Mouse (Mus musculus): ENCODE results near the gene Cd59a. TPM values are rescaled to one million over a fixed set of nuclear protein-coding genes. Genes with fewer than 3 reads are reported as not detected.

Gene Cd59a
- polyA plus RNA-seq, 1 experiment from 2014 or later, result 59.6 TPM

DNA sequence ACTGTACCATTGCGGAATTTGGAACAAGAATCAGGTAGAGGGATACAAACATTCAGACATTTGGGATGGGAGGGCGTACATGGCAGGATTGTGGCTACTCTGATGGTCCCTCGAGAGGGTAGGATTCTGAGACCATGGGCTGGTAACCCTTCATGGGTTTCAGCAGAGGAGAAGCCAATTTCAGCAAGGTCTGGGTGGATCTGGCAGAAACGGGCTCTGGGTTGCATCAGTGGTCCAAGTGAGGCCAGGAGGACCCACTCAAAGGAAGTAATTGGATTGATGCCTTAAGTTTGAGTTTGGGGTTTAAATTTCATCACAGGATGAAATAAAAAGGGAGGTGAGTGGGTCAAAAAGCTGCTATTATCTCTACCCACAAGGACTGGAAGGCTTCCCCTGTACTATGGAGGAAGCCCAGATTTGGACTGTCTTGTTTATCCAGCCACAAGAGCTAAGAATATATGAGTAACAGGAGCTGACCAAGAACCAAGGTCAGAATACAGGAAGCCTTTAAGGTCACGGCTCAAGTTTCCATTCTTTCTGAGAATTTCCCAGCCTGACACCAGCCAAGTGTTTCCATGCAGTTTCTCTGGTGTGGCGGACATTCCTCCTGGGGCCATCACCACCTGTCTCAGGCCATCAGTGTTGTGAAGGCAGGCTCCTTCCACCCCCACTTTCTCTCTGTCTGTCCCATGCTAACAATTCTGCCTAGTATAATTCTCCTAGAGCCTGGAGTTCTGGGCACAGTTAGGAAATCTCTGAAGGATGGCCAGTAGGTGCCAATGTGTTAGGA, 55.2 kb downstream of the Cd59a start:
- Histone ChIP-seq H3K4me2 (replicated peaks; ENCODE audit: low read depth) (no peak overlapping the region), H3K27ac (replicated peaks) (no peak overlapping the region), H3K4me3 (ENCODE audit: low read depth, low read length) (no peak overlapping the region), H3K9me3 (ENCODE audit: control insufficient read depth, low read length) (no peaks in the 10 kb centered on the region), H3K9ac (ENCODE audit: low read length) (no peak overlapping the region), H3K36me3 (ENCODE audit: control insufficient read depth, insufficient read depth, low read length) (no peaks in the 10 kb centered on the region), H3K27me3 (ENCODE audit: control insufficient read depth, insufficient read depth, low read length) (no peaks in the 10 kb centered on the region), H3K4me1 (replicated peaks; ENCODE audit: control insufficient read depth, insufficient read depth) (no peaks in the 10 kb centered on the region)
- ATAC-seq (ENCODE audit: low FRiP score, low TSS enrichment) (no peak), DNase-seq (ENCODE audit: low spot score) (no peak)
- TF ChIP-seq CTCF (IDR thresholded peaks at IDR 0.05; ENCODE audit: low read depth), result no peak
- no peak for TF ChIP-seq EP300 (optimal IDR thresholded peaks at IDR 0.05)
- 86% methylated on average over 6 of the region's 6 CpGs for WGBS

DNA sequence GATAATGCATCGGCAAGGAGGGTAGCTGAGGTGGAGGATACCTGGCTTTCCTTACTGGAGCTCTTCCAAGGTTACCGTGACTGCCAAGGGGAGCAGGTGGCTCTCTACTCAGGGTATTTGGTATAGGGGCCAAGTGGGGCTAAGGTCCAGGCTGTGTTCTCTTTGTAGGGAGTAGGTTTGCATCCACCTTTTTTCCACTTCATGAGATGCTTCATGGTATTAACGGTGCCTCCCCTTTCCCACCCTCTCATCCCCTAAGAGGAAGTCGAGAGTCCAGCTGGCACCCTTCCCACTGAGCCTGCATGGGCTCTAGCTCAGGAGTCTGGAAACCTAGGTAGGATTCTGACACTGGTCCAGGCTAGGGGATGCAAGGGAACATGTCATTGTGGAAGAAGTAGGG, 57.7 kb downstream of the Cd59a start:
- no peaks in the 10 kb centered on the region for H3K36me3 ChIP-seq (ENCODE audit: control insufficient read depth, insufficient read depth, low read length)
- no peaks in the 10 kb centered on the region for H3K27me3 ChIP-seq (ENCODE audit: control insufficient read depth, insufficient read depth, low read length)
- H3K4me2 ChIP-seq (replicated peaks; ENCODE audit: low read depth), result no peak overlapping the region
- H3K4me1 ChIP-seq (replicated peaks; ENCODE audit: control insufficient read depth, insufficient read depth), result no peaks in the 10 kb centered on the region
- DNase-seq (ENCODE audit: low spot score) (no peak), ATAC-seq (ENCODE audit: low FRiP score, low TSS enrichment) (no peak)
- H3K9me3 ChIP-seq (ENCODE audit: control insufficient read depth, low read length), result no peaks in the 10 kb centered on the region
- H3K27ac ChIP-seq (replicated peaks), result no peak overlapping the region
- 70% methylated on average over 4 of the region's 4 CpGs for WGBS
- no peak overlapping the region for H3K9ac ChIP-seq (ENCODE audit: low read length)
- TF ChIP-seq EP300 (optimal IDR thresholded peaks at IDR 0.05) (no peak), CTCF (IDR thresholded peaks at IDR 0.05; ENCODE audit: low read depth) (no peak)
- H3K4me3 ChIP-seq (ENCODE audit: low read depth, low read length), result no peak overlapping the region

DNA sequence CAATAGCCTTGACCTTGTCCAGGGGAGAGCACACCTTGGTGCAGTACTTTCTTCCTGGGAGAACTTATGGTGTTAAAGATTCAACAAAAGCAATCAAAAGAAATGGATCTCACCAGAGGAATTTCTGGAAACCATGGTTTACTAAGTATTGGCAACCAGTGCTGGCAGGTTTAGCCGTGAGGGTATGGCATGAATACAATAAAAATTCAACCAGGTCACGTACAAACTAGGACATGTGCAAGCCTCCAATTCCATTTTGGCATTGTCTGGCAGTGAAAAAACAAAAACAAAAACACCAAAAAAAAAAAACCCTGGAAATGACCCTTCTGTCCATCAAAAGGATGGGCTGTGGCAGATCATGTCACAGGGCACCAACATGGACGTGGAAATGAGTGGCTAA, 58.3 kb downstream of the Cd59a start:
- H3K4me2 ChIP-seq (replicated peaks; ENCODE audit: low read depth), result no peak overlapping the region
- WGBS, result 86% methylated on average over 3 of the region's 3 CpGs
- H3K9me3 ChIP-seq (ENCODE audit: control insufficient read depth, low read length), result no peaks in the 10 kb centered on the region
- H3K9ac ChIP-seq (ENCODE audit: low read length), result no peak overlapping the region
- TF ChIP-seq EP300 (optimal IDR thresholded peaks at IDR 0.05) (no peak), CTCF (IDR thresholded peaks at IDR 0.05; ENCODE audit: low read depth) (no peak)
- no peaks in the 10 kb centered on the region for H3K36me3 ChIP-seq (ENCODE audit: control insufficient read depth, insufficient read depth, low read length)
- DNase-seq (ENCODE audit: low spot score), result no peak
- no peak for ATAC-seq (ENCODE audit: low FRiP score, low TSS enrichment)
- H3K27me3 ChIP-seq (ENCODE audit: control insufficient read depth, insufficient read depth, low read length), result no peaks in the 10 kb centered on the region
- H3K4me3 ChIP-seq (ENCODE audit: low read depth, low read length), result no peak overlapping the region
- H3K27ac ChIP-seq (replicated peaks), result no peak overlapping the region
- no peaks in the 10 kb centered on the region for H3K4me1 ChIP-seq (replicated peaks; ENCODE audit: control insufficient read depth, insufficient read depth)

DNA sequence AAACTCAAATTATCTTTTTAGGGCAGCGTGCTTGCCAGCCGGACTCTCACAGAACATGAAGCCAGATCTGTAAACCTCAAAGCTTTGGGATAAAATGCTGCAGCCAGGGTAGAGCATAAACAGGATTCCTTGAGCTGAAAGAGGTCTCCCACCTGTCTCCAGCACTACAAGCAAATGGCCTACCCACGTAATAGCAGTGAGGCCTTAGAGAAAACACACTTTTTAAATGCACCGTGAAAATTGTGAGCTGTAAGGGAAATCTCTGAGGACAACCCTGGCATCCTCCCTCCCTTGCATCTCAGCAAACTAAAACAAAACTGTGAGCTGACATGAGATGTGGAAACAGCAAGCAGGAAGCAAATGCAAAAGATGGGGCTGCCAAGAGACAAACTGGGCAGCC, 62.2 kb downstream of the Cd59a start:
- WGBS, result 58% methylated on average over 4 of the region's 4 CpGs
- no peaks in the 10 kb centered on the region for H3K36me3 ChIP-seq (ENCODE audit: control insufficient read depth, insufficient read depth, low read length)
- ATAC-seq (ENCODE audit: low FRiP score, low TSS enrichment), result no peak
- H3K4me2 ChIP-seq (replicated peaks; ENCODE audit: low read depth), result no peak overlapping the region
- H3K27me3 ChIP-seq (ENCODE audit: control insufficient read depth, insufficient read depth, low read length), result no peaks in the 10 kb centered on the region
- H3K27ac ChIP-seq (replicated peaks), result no peak overlapping the region
- no peak overlapping the region for H3K9ac ChIP-seq (ENCODE audit: low read length)
- H3K9me3 ChIP-seq (ENCODE audit: control insufficient read depth, low read length), result no peaks in the 10 kb centered on the region
- H3K4me3 ChIP-seq (ENCODE audit: low read depth, low read length), result no peak overlapping the region
- TF ChIP-seq EP300 (optimal IDR thresholded peaks at IDR 0.05) (no peak), CTCF (IDR thresholded peaks at IDR 0.05; ENCODE audit: low read depth) (no peak)
- DNase-seq (ENCODE audit: low spot score), result no peak
- H3K4me1 ChIP-seq (replicated peaks; ENCODE audit: control insufficient read depth, insufficient read depth), result no peaks in the 10 kb centered on the region

DNA sequence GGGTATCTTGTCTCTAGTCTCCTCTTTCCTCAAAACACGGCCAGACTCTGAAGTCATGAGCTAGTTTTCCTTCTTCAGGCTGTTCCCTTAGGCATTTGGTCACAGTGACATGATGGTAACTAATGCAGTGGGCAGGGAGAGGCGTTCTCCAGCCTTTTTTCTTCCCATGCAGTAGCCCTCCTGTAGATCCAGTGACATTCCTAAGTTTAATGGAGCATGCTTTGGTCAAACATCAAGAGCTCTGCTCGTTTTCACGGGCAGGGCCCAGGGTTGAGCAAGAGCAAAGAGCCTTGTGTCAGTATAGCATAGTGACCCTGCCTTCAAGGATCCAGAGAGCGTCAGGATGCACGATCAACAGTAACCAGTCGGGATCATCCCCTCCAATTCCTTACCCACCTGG, 67.8 kb downstream of the Cd59a start:
- Histone ChIP-seq H3K9me3 (ENCODE audit: control insufficient read depth, low read length) (no peaks in the 10 kb centered on the region), H3K9ac (ENCODE audit: low read length) (no peak overlapping the region), H3K4me3 (ENCODE audit: low read depth, low read length) (no peak overlapping the region), H3K27ac (replicated peaks) (no peak overlapping the region), H3K4me2 (replicated peaks; ENCODE audit: low read depth) (no peak overlapping the region), H3K27me3 (ENCODE audit: control insufficient read depth, insufficient read depth, low read length) (no peaks in the 10 kb centered on the region), H3K4me1 (replicated peaks; ENCODE audit: control insufficient read depth, insufficient read depth) (no peaks in the 10 kb centered on the region), H3K36me3 (ENCODE audit: control insufficient read depth, insufficient read depth, low read length) (no peaks in the 10 kb centered on the region)
- ATAC-seq (ENCODE audit: low FRiP score, low TSS enrichment) (no peak), DNase-seq (ENCODE audit: low spot score) (no peak)
- TF ChIP-seq CTCF (IDR thresholded peaks at IDR 0.05; ENCODE audit: low read depth) (no peak), EP300 (optimal IDR thresholded peaks at IDR 0.05) (no peak)
- 77% methylated on average over 7 of the region's 7 CpGs for WGBS

DNA sequence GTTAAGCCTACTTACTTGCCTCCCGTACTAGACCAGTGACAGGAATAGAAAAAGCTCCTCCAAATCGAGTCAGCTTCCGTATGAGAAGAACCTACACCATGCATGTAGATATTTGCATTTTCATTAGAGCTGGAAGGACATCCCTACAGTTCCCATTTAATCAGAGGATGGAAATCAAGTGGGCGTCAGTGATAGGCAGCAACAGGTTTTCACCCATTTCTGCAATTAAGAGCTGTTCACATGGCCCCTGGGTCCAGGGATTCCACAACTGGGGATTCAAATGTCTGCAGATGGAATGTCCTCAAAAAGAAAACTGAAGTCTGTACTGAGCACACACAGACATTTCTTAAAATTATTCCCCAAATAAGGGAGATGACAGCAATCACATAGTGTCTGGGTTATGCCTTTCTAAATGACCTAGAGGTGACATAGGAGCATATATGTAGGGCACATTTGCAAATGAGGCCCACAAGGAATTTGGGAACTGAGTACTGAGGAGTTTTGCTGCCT, 68.4 kb downstream of the Cd59a start:
- no peak for TF ChIP-seq CTCF (IDR thresholded peaks at IDR 0.05; ENCODE audit: low read depth)
- TF ChIP-seq EP300 (optimal IDR thresholded peaks at IDR 0.05), result no peak
- no peak overlapping the region for H3K4me3 ChIP-seq (ENCODE audit: low read depth, low read length)

More for the DNA sequence above, 68.4 kb downstream of the Cd59a start:
- Histone ChIP-seq H3K27me3 (ENCODE audit: control insufficient read depth, insufficient read depth, low read length) (no peaks in the 10 kb centered on the region), H3K9me3 (ENCODE audit: control insufficient read depth, low read length) (no peaks in the 10 kb centered on the region), H3K4me1 (replicated peaks; ENCODE audit: control insufficient read depth, insufficient read depth) (no peaks in the 10 kb centered on the region), H3K27ac (replicated peaks) (no peak overlapping the region), H3K9ac (ENCODE audit: low read length) (no peak overlapping the region), H3K36me3 (ENCODE audit: control insufficient read depth, insufficient read depth, low read length) (no peaks in the 10 kb centered on the region), H3K4me2 (replicated peaks; ENCODE audit: low read depth) (no peak overlapping the region)
- DNase-seq (ENCODE audit: low spot score) (no peak), ATAC-seq (ENCODE audit: low FRiP score, low TSS enrichment) (no peak)
- 88% methylated on average over 4 of the region's 4 CpGs for WGBS

Other genes with a start within 250 kb of the Cd59a start
- 10.6 and 11.1 TPM in 2 replicates for gene Lmo2, start 137.8 kb upstream of the Cd59a start, polyA plus RNA-seq (2015; fragmentation: Nextera tagmentation; extraction: Ambion mirVana)
- 38.4 and 39.4 TPM in 2 replicates for gene Fbxo3, start 68.1 kb upstream of the Cd59a start, polyA plus RNA-seq (2015; fragmentation: Nextera tagmentation; extraction: Ambion mirVana)
- 0.80 and 1.0 TPM in 2 replicates for gene 4931422A03Rik, start 67.4 kb upstream of the Cd59a start, polyA plus RNA-seq (2015; fragmentation: Nextera tagmentation; extraction: Ambion mirVana)
- not detected in 2 replicates for gene Gm10912, start 30.0 kb upstream of the Cd59a start, polyA plus RNA-seq (2015; fragmentation: Nextera tagmentation; extraction: Ambion mirVana)
- gene Gm10799, start 27.3 kb upstream of the Cd59a start, polyA plus RNA-seq (2015; fragmentation: Nextera tagmentation; extraction: Ambion mirVana), result not detected in 2 replicates
- gene Cd59b, start 26.0 kb upstream of the Cd59a start, polyA plus RNA-seq (2015; fragmentation: Nextera tagmentation; extraction: Ambion mirVana), result 5.5 and 6.4 TPM in 2 replicates
- gene A930018P22Rik, start 27.0 kb downstream of the Cd59a start, polyA plus RNA-seq (2015; fragmentation: Nextera tagmentation; extraction: Ambion mirVana), result 0.47 and 0.53 TPM in 2 replicates

All from stomach, postnatal 0 days (tissue).